Mouse (Mus musculus): ENCODE measurements around the gene Fip1l1. TPM values are rescaled to one million over a fixed set of nuclear protein-coding genes. Genes with fewer than 3 reads are reported as not detected.

Fip1l1 gene
- total RNA-seq, 1 experiment, result 66.1 TPM

DNA sequence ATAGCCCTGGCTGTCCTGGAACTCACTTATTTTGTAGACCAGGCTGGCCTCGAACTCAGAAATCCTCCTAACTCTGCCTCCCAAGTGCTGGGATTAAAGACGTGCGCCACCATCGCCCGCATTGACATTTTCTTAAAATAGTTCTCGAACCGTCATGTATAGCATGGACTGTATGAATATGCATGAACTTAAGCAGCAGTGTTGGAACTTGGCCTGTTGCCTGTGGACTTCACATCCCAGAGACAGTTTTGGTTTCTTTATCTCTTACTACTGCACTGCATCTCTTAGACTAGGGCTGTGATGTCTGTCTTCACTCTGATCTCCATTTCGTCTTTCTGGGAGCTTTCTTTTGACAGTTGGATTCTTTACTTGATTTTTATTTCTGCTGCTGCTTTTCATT lies 14.3 kb downstream of the Fip1l1 start:
- H3K36me3 ChIP-seq (ENCODE audit: control insufficient read depth, insufficient read depth, low read length, poor library complexity, severe bottlenecking), result peaks cover 9% of the 10 kb centered on the region
- H3K27ac ChIP-seq (ENCODE audit: insufficient read depth, low read depth, low read length, poor library complexity, severe bottlenecking), result no peak overlapping the region
- no peak overlapping the region for H3K4me3 ChIP-seq (ENCODE audit: insufficient read depth in 1 of 2, low read depth in 1 of 2, low read length in 2 of 2, poor library complexity in 1 of 2, severe bottlenecking in 1 of 2)
- in situ Hi-C loops (cut with MboI; ENCODE audit: low sequenced_read_pairs in 2 of 2, unreplicated experiment in 2 of 2), result no loop called here
- H3K4me1 ChIP-seq (ENCODE audit: control insufficient read depth in 2 of 2, insufficient read depth in 2 of 2, low read length in 2 of 2, poor library complexity in 1 of 2), result no peaks in the 10 kb centered on the region
- no peak overlapping the region for H3K9ac ChIP-seq (ENCODE audit: insufficient read depth, low read depth, low read length, poor library complexity, severe bottlenecking)
- TF ChIP-seq MAFK (IDR thresholded peaks at IDR 0.05; ENCODE audit: insufficient read depth, low read depth, low read length), result no peak
- TF ChIP-seq ZC3H11A (IDR thresholded peaks at IDR 0.05; ENCODE audit: borderline replicate concordance, low read depth, low read length), result no peak
- TF ChIP-seq CHD2 (IDR thresholded peaks at IDR 0.05; ENCODE audit: low read depth, low read length), result no peak
- TF ChIP-seq HCFC1 (IDR thresholded peaks at IDR 0.05; ENCODE audit: borderline replicate concordance, insufficient read depth, low read length), result no peak
- no peak for TF ChIP-seq ZNF384 (IDR thresholded peaks at IDR 0.05; ENCODE audit: low read depth, low read length)
- no peaks in the 10 kb centered on the region for H3K9me3 ChIP-seq (ENCODE audit: control insufficient read depth, insufficient read depth, low read depth, low read length)
- no peak for DNase-seq (ENCODE audit: low read depth, low spot score)

DNA sequence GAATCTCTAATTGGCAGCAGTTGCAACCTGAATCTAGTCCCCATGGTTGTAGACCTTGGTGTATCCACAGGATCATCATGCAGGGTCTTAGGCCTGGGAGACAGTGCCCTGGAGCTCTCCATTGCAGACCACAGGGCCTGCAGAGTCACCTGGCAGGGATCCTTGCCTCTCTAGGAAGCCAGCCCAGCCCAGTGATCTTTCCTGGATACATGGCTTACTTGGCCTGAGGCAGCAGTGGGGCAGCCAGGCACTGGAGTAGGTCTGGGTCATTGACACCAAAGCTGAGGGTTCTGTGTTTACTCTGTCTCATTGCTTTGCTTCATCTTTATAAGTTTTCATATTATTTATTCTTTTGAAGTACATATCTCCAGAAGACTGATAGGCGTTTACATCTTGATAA lies 25.9 kb downstream of the Fip1l1 start:
- Histone ChIP-seq H3K4me3 (ENCODE audit: insufficient read depth in 1 of 2, low read depth in 1 of 2, low read length in 2 of 2, poor library complexity in 1 of 2, severe bottlenecking in 1 of 2) (no peak overlapping the region), H3K9me3 (ENCODE audit: control insufficient read depth, insufficient read depth, low read depth, low read length) (no peaks in the 10 kb centered on the region), H3K4me1 (ENCODE audit: control insufficient read depth in 2 of 2, insufficient read depth in 2 of 2, low read length in 2 of 2, poor library complexity in 1 of 2) (no peaks in the 10 kb centered on the region), H3K36me3 (ENCODE audit: control insufficient read depth, insufficient read depth, low read length, poor library complexity, severe bottlenecking) (peaks cover 6% of the 10 kb centered on the region), H3K27ac (ENCODE audit: insufficient read depth, low read depth, low read length, poor library complexity, severe bottlenecking) (no peak overlapping the region), H3K9ac (ENCODE audit: insufficient read depth, low read depth, low read length, poor library complexity, severe bottlenecking) (no peak overlapping the region)
- in situ Hi-C loops (cut with MboI; ENCODE audit: low sequenced_read_pairs in 2 of 2, unreplicated experiment in 2 of 2), result no loop called here
- no peak for DNase-seq (ENCODE audit: low read depth, low spot score)
- TF ChIP-seq ZNF384 (IDR thresholded peaks at IDR 0.05; ENCODE audit: low read depth, low read length), result no peak
- TF ChIP-seq MAFK (IDR thresholded peaks at IDR 0.05; ENCODE audit: insufficient read depth, low read depth, low read length), result no peak
- no peak for TF ChIP-seq ZC3H11A (IDR thresholded peaks at IDR 0.05; ENCODE audit: borderline replicate concordance, low read depth, low read length)
- TF ChIP-seq CHD2 (IDR thresholded peaks at IDR 0.05; ENCODE audit: low read depth, low read length), result no peak

GRCm38 (mm10) chr5:74571767-74572166 lies 36.5 kb downstream of the Fip1l1 start:
- TF ChIP-seq CHD2 (IDR thresholded peaks at IDR 0.05; ENCODE audit: low read depth, low read length) (no peak), MAFK (IDR thresholded peaks at IDR 0.05; ENCODE audit: insufficient read depth, low read depth, low read length) (no peak), ZC3H11A (IDR thresholded peaks at IDR 0.05; ENCODE audit: borderline replicate concordance, low read depth, low read length) (no peak), HCFC1 (IDR thresholded peaks at IDR 0.05; ENCODE audit: borderline replicate concordance, insufficient read depth, low read length) (no peak), ZNF384 (IDR thresholded peaks at IDR 0.05; ENCODE audit: low read depth, low read length) (no peak)
- H3K9ac ChIP-seq (ENCODE audit: insufficient read depth, low read depth, low read length, poor library complexity, severe bottlenecking), result no peak overlapping the region
- H3K4me3 ChIP-seq (ENCODE audit: insufficient read depth in 1 of 2, low read depth in 1 of 2, low read length in 2 of 2, poor library complexity in 1 of 2, severe bottlenecking in 1 of 2), result no peak overlapping the region
- no peak overlapping the region for H3K27ac ChIP-seq (ENCODE audit: insufficient read depth, low read depth, low read length, poor library complexity, severe bottlenecking)
- H3K36me3 ChIP-seq (ENCODE audit: control insufficient read depth, insufficient read depth, low read length, poor library complexity, severe bottlenecking), result peaks cover 12% of the 10 kb centered on the region
- DNase-seq (ENCODE audit: low read depth, low spot score), result no peak
- H3K9me3 ChIP-seq (ENCODE audit: control insufficient read depth, insufficient read depth, low read depth, low read length), result no peaks in the 10 kb centered on the region
- H3K4me1 ChIP-seq (ENCODE audit: control insufficient read depth in 2 of 2, insufficient read depth in 2 of 2, low read length in 2 of 2, poor library complexity in 1 of 2), result no peaks in the 10 kb centered on the region
- in situ Hi-C loops (cut with MboI; ENCODE audit: low sequenced_read_pairs in 2 of 2, unreplicated experiment in 2 of 2), result no loop called here

DNA sequence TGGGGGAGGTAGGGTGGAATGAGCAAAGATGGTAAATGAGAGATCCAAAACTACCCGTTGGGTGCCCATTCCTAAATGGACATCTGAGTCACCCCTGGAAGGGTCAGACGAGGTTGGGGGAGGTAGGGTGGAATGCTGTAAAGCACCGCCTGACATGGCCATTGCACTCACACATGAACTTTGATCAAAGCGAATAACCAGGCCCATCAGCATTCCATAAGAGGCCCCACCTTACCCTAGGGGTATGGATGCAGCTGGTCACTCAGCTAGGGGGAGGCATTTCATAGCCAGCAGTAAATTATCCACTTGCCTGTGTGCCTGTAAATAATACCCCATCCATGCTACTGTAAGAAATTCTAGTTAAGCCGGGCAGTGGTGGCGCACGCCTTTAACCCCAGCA lies 53.9 kb downstream of the Fip1l1 start:
- in situ Hi-C loops (cut with MboI; ENCODE audit: low sequenced_read_pairs in 2 of 2, unreplicated experiment in 2 of 2), result no loop called here
- H3K36me3 ChIP-seq (ENCODE audit: control insufficient read depth, insufficient read depth, low read length, poor library complexity, severe bottlenecking), result peaks cover 19% of the 10 kb centered on the region

DNA sequence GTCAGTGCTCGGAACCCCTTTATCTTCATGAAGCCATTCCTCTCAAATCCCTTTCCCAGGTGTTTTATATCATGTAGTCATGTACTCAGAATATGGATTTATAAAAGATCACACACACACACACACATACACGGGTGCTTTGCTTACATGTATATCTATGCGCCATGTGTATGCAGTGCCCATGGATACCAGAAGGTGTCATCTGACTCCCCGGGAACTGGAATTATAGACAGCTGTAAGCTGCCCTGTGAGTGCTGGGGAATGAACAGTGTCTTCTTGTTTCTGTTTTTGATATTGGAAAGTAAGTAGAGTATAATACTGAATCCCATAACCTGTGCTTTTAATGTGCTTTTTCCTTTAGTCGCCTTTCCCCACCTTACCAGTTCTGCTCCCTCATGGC lies 56.2 kb downstream of the Fip1l1 start:
- H3K27ac ChIP-seq (ENCODE audit: insufficient read depth, low read depth, low read length, poor library complexity, severe bottlenecking), result no peak overlapping the region
- TF ChIP-seq MAFK (IDR thresholded peaks at IDR 0.05; ENCODE audit: insufficient read depth, low read depth, low read length) (no peak), ZC3H11A (IDR thresholded peaks at IDR 0.05; ENCODE audit: borderline replicate concordance, low read depth, low read length) (no peak), ZNF384 (IDR thresholded peaks at IDR 0.05; ENCODE audit: low read depth, low read length) (no peak), CHD2 (IDR thresholded peaks at IDR 0.05; ENCODE audit: low read depth, low read length) (no peak), HCFC1 (IDR thresholded peaks at IDR 0.05; ENCODE audit: borderline replicate concordance, insufficient read depth, low read length) (no peak)
- H3K36me3 ChIP-seq (ENCODE audit: control insufficient read depth, insufficient read depth, low read length, poor library complexity, severe bottlenecking), result peaks cover 25% of the 10 kb centered on the region
- no peak for DNase-seq (ENCODE audit: low read depth, low spot score)
- in situ Hi-C loops (cut with MboI; ENCODE audit: low sequenced_read_pairs in 2 of 2, unreplicated experiment in 2 of 2), result no loop called here
- H3K9ac ChIP-seq (ENCODE audit: insufficient read depth, low read depth, low read length, poor library complexity, severe bottlenecking), result no peak overlapping the region
- no peaks in the 10 kb centered on the region for H3K9me3 ChIP-seq (ENCODE audit: control insufficient read depth, insufficient read depth, low read depth, low read length)
- no peaks in the 10 kb centered on the region for H3K4me1 ChIP-seq (ENCODE audit: control insufficient read depth in 2 of 2, insufficient read depth in 2 of 2, low read length in 2 of 2, poor library complexity in 1 of 2)
- H3K4me3 ChIP-seq (ENCODE audit: insufficient read depth in 1 of 2, low read depth in 1 of 2, low read length in 2 of 2, poor library complexity in 1 of 2, severe bottlenecking in 1 of 2), result no peak overlapping the region

More for the DNA sequence above, 53.9 kb downstream of the Fip1l1 start:
- H3K27ac ChIP-seq (ENCODE audit: insufficient read depth, low read depth, low read length, poor library complexity, severe bottlenecking), result no peak overlapping the region
- H3K4me1 ChIP-seq (ENCODE audit: control insufficient read depth in 2 of 2, insufficient read depth in 2 of 2, low read length in 2 of 2, poor library complexity in 1 of 2), result no peaks in the 10 kb centered on the region
- H3K9ac ChIP-seq (ENCODE audit: insufficient read depth, low read depth, low read length, poor library complexity, severe bottlenecking), result no peak overlapping the region
- no peak overlapping the region for H3K4me3 ChIP-seq (ENCODE audit: insufficient read depth in 1 of 2, low read depth in 1 of 2, low read length in 2 of 2, poor library complexity in 1 of 2, severe bottlenecking in 1 of 2)
- TF ChIP-seq ZC3H11A (IDR thresholded peaks at IDR 0.05; ENCODE audit: borderline replicate concordance, low read depth, low read length) (no peak), HCFC1 (IDR thresholded peaks at IDR 0.05; ENCODE audit: borderline replicate concordance, insufficient read depth, low read length) (no peak)
- H3K9me3 ChIP-seq (ENCODE audit: control insufficient read depth, insufficient read depth, low read depth, low read length), result no peaks in the 10 kb centered on the region
- DNase-seq (ENCODE audit: low read depth, low spot score), result no peak

Measured in ES-E14 (cell line).